Mouse (Mus musculus) spleen, postnatal 36 days (tissue): ENCODE data around the gene Nek10.
"Not testable (repeated sequence)": the region's sequence is repeated elsewhere in the genome, so short reads cannot be mapped to it uniquely, and the experiment has no call there.

ENCODE experiments used
- DNase-seq, 2 experiments: peaks; one replicate each; pipeline ENCODE4 v3.0.0; 2022; ENCODE audit warnings: low spot score in 2 of 2, mixed read lengths in 1 of 2

Nek10 gene

DNA sequence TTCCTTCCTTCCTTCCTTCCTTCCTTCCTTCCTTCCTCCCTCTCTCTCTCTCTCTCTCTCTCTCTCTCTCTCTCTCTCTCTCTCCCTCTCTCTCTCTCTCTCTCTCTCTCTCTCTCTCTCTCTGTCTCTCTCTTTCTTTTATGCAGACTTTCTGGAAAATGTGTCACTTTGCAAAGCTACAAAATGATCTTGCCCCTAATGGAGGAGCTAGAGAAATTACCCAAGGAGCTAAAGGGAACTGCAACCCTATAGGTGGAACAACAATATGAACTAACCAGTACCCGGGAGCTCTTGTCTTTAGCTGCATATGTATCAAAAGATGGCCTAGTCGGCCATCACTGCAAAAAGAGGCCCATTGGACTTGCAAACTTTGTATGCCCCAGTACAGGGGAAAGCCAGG, at the start of gene Nek10:
TSS of gene Nek10 (plus strand) at position 301 of the 400 bp plus-strand sequence.
- not testable (repeated sequence) for DNase-seq

DNA sequence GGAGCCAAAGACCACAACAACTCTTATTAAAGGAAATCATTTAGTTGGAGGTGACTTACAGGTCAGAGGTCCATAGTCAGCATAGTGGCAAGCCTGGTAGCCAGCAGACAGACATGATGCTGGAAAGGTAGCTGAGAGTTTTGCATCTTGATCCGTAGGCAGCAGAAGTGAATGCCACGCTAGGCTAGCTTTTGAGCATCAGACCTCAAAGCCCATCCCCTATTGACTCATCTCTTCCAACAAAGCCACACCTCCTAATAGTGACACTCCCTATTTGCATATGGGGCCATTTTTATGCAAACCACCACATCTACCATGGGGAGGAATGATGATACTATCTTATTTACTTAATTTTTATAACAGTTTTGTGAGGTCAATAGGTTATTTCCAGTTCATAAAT, 22.0 kb upstream of the Nek10 start:
- no peak for DNase-seq

DNA sequence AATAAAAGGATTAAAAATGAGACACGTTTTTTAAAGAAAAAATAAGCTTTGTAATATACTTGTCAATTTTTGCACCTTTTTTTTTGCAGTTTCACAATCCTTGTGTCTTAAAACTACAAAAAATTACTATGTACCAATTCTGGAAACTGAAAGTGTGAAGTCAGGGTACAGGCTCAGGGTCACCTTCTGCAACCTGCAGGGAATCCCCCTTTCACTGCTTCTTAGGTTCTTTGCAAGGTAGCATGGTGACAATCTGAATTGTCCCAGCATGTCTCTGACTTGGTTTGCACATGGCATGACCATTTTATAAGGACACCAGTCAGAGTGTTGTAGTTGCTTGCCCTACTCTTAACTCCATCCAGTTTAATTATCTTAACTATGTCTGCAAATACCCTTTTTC, 19.0 kb upstream of the Nek10 start:
- DNase-seq: no peak

DNA sequence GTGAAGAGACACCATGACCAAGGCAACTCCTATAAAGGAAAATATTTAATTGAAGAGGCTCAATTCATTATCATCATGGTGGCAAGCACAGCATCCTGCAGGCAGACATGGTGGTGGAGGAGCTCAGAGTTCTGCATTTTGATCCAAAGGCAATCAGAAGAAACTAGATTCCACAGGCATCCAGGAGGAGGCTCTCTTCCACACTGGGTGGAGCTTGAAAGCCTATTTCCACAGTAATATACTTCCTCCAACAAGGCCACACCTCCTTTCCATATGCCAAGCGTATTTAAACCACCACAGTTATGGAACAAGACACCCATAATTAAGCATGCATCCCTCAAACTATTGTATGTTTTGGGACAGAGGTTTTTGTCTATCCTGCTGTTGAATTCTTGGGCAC, 16.2 kb upstream of the Nek10 start:
- no peak for DNase-seq

DNA sequence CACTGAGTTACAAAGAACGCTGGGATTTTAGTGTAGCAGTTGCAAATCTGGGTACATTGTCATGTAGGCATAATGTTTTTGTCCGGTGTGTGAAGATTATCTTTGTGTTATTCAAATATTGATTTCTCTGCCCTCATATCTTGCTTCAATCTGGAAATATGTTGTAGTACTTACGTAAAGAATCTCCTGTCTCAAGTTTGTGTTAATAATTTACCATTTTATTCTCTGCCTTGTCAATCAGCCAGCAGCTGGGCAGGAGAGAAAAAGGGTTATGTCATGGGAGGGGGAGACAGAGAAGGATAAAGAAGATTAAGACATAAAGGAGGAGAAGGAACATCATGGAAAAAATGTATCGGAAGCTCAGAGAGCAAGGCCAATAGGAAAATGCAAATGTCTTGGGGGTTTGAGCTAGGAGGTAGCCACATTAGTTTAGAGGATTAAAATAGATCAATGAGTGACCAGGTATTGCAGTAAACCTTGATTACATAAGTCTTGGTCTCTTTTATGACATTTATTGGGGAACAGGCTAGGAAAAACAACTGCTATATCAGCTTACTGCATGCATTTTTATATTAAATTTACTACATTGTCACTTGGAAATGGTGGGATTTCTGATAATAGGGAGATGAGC, 13.3 kb upstream of the Nek10 start:
- no peak for DNase-seq

DNA sequence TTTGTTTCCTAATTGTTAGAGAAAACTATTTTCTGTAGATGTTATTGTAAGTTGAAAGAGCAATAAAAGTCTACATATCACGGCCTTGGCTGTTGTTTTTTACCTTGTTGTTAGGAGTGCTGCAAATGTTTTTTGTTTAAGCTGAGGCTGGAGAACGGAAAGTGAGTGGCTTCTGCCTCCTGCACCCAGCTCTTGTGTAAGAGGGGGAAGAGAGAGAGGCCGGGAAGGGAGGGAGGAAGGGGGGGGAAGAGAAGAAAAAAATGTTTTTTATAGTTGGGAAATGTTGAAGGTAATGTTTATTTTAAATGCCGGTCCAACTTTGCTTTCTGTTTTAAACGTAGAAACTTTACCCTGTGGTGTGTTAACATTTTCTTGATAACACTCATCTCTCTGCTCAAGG, 3.4 kb upstream of the Nek10 start:
- DNase-seq: no peak

DNA sequence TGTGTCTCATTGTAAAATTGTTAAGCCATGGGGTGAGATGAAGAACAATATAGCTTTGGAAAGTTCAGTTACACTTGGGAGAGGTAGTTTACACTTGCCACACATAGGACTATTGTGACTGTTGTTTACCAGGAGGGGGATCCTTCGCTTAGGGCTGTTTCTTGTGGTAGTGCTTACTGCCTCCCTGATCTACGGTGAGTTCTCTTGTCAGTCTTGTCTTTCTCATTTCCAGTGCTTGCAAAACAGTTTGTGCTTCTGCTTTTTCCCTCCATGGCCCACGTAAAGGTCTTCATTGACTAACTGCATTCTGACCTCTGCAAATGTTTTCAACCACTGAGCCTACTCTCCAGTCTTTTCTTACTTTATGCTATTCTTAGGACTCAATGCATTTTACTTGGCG, 2.9 kb upstream of the Nek10 start:
- no peak for DNase-seq

DNA sequence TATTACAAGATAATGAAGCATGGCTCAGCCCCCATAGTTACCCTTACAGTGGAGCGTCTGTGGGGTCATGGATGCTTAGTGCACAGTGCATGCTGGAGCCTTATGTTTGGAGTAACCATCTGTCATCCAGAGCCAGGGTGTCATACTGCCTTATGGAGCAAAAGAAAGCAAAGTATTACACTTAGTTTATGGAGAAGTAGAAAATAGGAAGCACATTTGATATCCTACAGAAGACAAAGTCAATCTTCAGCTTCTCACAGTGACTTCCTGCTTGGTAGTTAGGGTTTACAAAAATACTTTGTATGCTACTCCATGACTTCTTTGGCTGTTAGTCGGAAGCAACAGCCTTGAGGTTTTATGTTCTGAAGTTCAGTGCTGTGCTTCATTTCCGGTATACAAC, 2.4 kb upstream of the Nek10 start:
- no peak for DNase-seq

DNA sequence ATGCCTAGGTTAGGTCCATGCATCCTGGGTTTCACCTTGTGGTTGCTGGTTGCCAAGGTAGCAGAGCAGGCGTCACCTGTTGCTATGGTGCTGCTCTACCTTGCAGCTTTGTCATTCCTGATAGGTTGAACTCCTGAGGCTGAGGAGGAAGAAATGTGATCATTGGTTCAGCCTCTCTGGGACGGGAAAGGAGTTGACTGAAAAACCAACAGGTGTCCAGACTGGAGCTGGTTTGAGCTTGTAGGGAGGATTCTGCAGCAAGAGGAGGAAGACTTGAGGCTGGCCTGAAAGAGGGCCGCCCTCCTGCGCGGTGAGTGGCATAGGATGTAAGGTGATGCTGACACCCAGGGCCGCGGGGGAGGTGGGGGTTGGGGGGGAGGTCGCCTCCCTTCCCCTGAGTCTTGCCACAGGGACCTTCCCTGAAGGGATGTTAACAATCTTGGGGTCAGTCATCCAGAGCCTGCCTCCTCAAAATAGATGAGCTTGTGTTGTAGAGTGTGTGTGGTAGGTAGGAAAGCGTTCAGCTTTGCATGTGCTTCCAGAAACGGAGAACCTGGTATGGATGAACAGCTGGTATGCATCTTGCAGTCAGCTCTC, 804 bp downstream of the Nek10 start:
- no peak for DNase-seq

DNA sequence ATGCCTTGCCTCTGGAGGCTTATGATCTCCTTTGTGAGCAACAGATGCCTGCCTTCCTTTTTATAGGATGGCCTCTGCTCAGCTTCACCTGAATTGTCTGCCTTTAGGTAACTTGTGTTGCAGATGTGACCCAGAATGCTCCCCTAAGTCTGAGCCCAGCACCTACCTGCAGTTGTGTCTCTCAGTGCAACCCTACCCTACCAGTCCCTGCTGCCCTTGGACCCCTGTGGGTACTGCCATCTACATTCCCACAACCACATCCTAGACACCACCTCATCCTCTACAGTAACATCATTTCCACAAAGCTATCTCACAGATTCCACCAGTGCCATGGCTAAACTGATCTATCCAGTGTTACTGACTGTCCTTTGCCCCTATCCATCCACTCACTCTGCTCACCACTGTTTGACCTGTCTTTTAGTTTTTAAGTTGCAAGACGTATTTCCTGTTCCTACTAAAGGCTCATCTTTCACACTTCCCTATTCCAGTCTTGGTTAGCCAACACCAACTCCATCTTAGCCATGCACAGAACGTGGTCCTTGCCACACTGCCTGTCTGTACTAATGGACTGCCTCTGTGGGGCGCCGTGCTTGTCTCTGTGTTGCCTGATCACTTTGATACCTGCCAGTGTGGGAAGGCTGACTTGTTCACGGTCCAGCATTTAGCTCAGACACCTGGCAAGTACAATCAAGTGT, 1.4 kb downstream of the Nek10 start:
- DNase-seq: no peak

DNA sequence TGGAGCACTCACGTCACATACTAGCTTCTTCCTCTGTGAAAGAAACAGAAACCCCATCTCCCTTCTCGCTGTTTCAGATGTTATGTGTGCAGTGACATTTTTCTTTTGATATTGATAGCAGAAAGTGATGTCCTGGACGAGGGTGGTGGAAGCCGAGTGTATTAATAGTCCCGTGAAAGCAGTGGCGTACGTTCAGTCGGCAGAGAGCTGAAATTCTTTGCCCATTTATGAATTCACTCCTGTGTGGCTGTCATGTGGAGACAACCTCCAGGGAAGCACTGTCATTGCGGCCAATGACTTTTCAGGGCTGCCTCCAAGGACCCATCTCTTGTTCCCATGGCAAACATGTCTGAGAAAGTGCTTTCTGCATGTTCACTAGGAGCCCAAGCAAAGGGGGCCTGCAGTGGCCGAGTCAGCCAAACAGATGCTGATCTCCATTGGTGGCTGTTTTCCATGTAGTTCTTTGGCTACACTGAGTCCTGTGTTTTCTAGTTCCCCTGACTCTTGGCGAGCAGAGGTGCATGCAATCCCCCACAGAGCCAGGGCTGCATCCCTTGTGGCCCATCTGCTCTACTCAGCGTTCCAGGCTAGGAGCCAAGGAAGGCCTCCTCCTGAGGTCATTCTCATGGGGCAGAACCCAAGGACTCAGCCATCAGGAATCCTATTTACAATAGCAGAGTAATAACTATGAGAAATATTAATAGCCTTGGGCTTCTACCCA, 29.5 kb downstream of the Nek10 start:
- no peak for DNase-seq

DNA sequence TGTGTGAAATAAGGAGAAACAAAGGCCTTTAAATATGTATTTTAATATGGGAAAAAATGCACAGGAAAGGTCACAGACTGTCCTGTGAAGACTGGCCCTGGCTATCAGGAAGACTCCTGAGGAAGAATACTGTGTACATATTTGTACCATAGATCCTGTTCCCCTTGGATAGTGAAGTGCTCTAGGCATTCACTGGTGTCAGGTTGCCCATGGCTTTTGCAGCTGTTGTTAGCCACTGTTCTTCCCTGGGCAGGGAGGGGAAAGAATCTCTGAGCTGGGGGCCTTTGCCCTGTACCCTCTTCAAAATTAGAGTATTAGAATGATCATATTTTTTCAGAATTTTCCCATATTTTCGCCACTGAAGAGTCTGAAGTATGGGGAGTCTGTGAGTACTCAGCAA, 30.3 kb downstream of the Nek10 start:
- no peak for DNase-seq

DNA sequence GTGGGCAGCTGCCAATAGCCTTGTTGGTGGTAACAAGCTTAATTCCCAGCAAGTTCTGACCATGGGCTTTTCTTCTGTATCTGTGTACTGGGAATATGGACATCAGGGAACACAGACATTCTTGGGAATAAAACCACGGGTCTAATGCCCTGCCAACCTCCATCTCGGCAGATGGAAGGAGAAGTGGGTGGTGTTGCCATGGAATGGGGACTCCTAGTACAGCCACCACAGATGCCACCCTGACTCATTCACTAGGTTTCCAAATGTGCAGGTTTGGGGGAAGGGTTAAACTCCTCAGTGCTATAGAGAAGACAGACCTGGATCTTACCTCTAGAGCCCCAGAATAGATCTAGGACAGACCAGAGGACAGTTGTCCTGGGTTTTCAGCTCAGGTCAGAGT, 31.1 kb downstream of the Nek10 start:
- DNase-seq: no peak

DNA sequence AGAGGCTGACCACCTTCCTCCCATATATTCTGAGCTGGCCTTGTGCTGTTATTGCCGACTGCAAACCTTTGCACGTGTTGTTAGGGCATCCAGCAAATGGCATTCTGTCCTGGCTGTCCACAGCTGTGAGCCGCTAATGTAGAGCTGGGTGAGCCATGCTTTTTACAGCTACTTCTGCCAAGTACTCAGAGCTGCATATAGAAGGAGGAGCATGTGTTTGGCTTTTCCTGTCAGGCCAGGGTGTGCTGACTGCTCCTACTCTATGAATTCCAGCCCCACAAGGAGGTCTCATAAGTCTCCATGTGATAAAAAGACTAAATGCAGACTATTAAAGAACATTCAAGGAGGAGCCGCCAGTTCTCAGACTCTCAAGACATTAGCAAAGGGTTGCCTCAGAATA, 34.4 kb downstream of the Nek10 start:
- no peak for DNase-seq

DNA sequence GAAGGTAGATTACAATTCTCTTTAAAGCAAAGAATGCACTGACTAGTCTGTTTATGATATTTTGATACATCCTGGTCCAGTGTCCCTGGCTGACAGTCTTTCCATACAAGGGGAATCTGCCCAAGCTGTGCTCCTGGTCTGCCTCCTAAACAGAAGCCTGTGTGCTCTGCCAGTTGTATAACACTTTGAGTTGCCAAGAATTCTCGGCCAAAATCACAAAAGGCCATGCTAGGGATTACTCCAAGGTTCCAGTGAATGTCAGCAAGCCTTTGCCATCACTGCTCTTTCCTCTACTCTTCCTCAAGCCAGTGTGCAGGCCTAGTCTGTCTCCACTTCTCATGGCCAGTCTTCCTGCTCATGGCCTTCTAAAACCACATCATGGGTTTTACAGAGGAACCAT, 34.9 kb downstream of the Nek10 start:
- DNase-seq: no peak

DNA sequence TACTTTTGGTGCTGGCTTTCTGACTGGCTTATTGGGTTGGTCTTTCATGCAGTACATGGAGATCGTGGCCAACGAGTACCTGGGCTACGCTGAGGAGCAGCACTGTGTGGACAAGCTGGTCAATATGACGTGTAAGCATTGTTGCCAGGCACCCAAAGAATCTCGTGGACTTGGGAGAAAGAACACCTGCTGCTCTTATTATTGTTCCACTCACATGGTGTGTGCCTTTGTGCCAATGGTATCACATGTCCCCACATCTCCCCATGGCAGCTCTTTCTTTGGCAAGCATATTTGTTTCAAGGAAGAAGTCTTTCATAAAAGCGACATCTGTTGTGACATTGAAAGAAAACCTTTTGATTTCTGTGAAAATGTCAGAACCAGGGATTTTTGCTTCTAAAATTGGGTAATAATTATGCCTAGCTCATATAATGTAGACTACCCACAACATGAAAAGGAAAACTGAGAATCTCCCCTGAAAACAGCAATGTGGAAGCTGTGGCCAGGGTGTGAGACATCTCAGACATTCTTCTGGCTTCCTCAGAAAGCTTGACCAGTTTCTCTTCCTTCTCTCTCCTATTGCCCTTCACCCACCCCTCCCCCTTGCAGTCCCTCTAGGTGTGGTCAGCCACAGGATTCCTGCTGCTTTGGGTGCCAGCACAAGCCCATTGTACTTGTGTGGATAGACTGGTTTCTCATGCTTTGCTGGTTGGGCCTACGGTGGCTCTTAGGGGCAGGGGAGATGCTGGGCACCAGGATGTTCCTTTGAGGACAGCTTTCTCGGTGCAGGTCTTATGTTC, 39.7 kb downstream of the Nek10 start:
- no peak for DNase-seq

DNA sequence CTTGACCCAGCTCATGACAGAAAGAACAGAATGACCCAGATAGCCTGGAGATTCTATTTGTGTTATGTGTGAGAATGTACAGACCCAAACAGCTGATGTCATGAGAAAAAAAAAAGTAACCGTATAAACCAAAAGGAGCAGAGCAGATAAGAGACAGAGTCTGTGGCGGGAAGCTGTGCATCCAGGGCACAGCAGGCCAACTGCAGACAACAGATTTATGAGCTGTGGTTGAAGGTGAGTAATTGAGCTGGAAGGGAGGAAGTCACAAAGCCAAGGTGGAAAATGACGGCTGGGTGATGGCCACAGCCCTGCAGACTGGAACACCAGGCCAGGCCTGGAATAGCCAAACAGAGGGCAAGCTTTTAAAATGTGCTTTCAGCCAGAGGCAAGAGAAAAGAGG, 49.6 kb downstream of the Nek10 start:
- DNase-seq: no peak

DNA sequence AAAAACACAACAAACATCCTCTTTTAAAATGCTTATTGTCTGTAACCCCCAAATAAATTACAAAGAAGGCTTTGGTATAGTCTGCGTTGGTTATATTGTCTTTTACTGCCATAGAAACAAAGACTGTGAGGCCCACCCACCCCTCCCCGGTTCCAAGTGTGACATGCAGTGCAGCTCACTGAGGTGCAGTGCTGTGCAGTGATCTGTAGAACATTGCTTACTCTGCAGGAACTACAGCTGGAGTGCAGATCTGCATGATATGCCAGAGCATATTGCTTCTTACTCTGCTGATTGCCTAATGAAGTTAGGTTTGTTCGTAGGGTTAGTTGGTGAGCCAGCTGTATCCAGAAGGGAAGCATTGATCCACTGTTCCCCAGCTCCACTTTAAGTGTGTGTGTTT, 57.1 kb downstream of the Nek10 start:
- DNase-seq: no peak

DNA sequence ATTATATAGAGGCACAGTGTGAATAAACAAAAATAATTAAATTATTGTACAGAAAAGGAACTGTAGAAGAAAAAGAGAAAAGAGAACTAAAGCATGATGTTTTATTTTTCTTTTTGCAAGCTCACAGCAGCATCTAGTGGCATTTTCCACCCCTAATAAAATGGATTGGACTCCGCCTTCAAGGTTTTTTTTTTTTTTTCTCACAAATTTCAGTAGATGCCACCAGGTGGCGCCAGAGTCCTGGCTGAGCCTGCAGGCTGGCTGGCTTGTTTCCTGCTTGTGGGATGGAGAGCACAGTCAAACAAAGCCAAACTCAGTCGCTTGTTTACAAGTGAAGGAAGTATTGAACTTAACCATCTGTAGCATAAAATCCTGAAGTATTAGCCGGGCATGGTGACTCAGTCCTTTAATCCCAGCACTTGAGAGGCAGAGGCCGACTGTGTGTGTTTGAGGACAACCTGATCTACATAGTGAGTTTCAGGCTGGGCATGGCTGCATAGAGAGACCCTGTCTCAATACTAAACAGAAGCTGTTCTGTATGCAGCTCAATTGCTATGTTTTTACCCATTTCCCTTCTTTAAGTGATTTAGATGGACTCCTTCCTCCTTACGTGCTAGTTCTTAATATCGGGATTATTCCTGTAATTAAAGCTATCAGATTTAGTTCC, 60.6 kb downstream of the Nek10 start:
- peak; percentile 54 to 60 for DNase-seq

DNA sequence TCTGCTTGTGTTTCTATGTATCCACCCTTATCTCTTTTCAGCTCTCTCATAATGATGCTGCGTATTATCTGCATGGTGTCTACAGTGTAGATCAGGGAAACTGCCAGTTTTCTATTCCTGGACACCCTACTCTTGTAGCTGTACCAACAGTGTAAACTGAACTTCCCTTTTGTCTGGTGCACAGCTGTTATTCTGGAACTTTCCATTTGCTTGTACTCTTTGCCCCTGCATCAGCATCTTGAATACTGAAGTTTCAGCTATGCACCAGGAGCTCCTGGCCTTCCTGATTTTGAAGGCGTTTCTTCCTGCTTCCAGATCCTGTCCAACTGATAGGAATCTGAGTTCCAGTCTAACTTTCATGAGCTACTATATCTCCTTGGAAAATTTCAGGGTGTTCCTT, 66.0 kb downstream of the Nek10 start:
- peak in 1 of 2 experiments; percentile 12 for DNase-seq

DNA sequence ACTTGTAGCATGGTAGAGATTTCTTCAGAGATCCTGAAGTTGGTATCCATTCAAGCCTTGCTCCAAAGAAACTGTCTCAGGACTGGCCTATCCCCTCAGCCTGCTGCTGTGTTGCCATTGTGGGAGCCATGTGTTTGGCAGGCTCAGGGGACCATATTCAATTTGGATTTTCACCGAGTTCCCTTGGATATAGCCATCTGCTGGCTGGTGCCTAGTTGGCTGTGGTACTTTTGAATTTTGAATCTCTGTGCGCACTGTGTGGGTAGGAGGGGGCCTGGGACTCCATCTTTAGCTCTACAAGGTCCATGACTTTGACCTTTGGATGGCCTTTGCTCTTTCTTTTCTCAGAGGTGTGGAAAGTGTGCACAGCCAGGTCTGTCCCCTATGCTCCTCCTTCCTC, 66.8 kb downstream of the Nek10 start:
- no peak for DNase-seq
